Mouse (Mus musculus) cortical plate, adult 2 months (tissue): Measurements from ENCODE around the gene Mark4.

Experiments used
- CTCF ChIP-seq: fragments of 200-500 bp; IDR thresholded peaks from 2 replicates; pipeline ENCODE4 v1.5.1; 2011; ENCODE audit warnings: mild to moderate bottlenecking, control low read depth, low read length; ENCODE audit not compliant: insufficient read depth; ENCODE audit errors: extremely low read depth
- POLR2A ChIP-seq: fragments of 200-500 bp; IDR thresholded peaks from 2 replicates; pipeline ENCODE4 v1.6.1; 2011; ENCODE audit warnings: mild to moderate bottlenecking, low read length, control low read depth; ENCODE audit not compliant: insufficient read depth; ENCODE audit errors: extremely low read depth

DNA sequence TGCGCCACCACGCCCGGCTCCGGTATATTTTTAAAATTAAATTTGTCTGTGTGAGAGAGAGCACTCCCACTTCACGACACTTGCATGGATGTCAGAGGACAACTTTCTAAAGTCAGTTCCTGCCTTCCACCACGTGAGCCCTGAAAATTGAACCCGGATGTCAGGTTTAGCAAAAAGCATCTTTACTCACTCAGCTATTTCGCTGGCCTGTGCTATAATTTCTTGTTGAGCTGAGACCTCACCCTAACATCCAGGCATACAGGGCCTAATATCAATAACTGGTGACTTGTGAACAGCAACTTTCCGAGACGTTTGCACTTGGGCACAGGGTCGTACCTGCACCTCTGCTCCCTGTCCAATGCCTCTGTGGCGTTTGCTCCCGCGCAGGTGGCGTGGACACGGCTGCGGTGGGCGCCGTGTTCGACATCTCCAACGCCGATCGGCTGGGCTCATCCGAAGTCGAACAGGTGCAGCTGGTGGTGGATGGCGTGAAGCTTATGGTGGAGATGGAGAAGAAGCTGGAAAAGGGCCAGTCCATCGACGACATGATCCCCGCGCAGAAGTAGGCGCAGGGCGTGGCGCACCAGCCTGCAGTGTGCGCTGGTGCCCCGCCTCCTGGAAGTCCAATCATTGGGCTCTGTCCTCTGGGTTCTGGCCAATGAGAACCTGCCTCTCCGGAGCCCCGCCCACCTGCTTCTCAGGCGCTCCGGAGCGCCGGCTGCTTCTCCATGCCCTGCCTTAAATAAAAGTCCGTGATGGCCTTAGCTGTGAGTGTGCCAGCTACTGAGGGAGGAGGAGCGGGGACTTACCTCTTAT lies 37.6 kb downstream of the Mark4 start:
- no peak for TF ChIP-seq CTCF
- TF ChIP-seq POLR2A, result no peak
